Mouse (Mus musculus) liver, embryonic 12.5 days (tissue): ENCODE data around the gene Mlxipl. TPM values are rescaled to one million over a fixed set of nuclear protein-coding genes. Genes with fewer than 3 reads are reported as not detected.
A peak's percentile ranks its signal among the peaks of the same experiment; 100 is the strongest.

Experiments
- ATAC-seq: fragments of 200-750 bp; cut with Nextera tagmentation; 2 replicates; pipeline ENCODE4 v1.8.0; 2017; ENCODE audit warnings: moderate number of reproducible peaks, mild to moderate bottlenecking, moderate library complexity
- H3K27ac ChIP-seq: fragments of 300-500 bp; sonication (generic); 2 replicates; pipeline ENCODE4 v1.5.1; 2016; ENCODE audit warnings: mild to moderate bottlenecking
- H3K27me3 ChIP-seq: fragments of 300-500 bp; sonication (generic); replicated peaks from 2 replicates; pipeline ENCODE4 v1.6.1; 2016; ENCODE audit warnings: mild to moderate bottlenecking, moderate library complexity
- H3K36me3 ChIP-seq: fragments of 300-500 bp; sonication (generic); 2 replicates; pipeline ENCODE4 v1.6.1; 2016; ENCODE audit warnings: mild to moderate bottlenecking, moderate library complexity
- H3K4me1 ChIP-seq: fragments of 300-500 bp; sonication (generic); 2 replicates; pipeline ENCODE4 v1.6.1; 2016
- H3K4me2 ChIP-seq: fragments of 300-500 bp; sonication (generic); 2 replicates; pipeline ENCODE4 v1.6.1; 2016; ENCODE audit warnings: mild to moderate bottlenecking, moderate library complexity
- H3K4me3 ChIP-seq: fragments of 300-500 bp; sonication (generic); 2 replicates; pipeline ENCODE4 v1.5.1; 2016; ENCODE audit warnings: mild to moderate bottlenecking, moderate library complexity
- H3K9ac ChIP-seq: fragments of 300-500 bp; sonication (generic); 2 replicates; pipeline ENCODE4 v1.6.1; 2016; ENCODE audit warnings: mild to moderate bottlenecking, moderate library complexity
- H3K9me3 ChIP-seq: fragments of 300-500 bp; sonication (generic); replicated peaks from 2 replicates; pipeline ENCODE4 v1.6.1; 2016; ENCODE audit warnings: mild to moderate bottlenecking, moderate library complexity
- WGBS: fragments of 180-500 bp; shearing (Covaris S2); methylation state at CpG from one replicate; pipeline ENCODE4 v1.1.7; 2016; ENCODE audit not compliant: insufficient replicate concordance; 5-methylcytosine and 5-hydroxymethylcytosine counted together
- polyA plus RNA-seq: library from polyadenylated mRNA; unstranded; fragments of >200 nt; fragmentation: Nextera tagmentation; extraction: Ambion mirVana; gene quantifications from 2 replicates; pipeline ENCODE4 v1.2.1, GENCODE M21; 2016

Gene Mlxipl
- polyA plus RNA-seq, 1 experiment from 2014 or later = 12.2 TPM

DNA sequence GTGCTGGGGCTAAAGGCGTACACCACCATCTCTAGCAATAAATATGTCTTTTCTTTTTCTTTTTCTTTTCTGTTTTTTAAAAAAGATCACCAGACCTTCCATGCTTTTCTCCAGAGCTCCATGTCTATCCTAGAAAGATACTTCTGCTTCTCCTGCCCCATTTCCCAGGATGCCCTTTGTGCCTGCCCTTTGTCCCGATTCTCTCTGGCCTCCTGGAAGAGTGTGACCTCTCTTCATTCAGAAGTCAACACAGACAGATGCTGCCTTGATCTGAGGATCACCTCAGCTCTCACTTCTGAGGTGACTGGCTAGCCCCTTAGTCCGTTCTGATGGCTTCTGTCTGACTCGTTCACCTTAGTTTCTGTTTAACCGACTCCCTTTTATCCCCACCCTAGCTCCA is 9.2 kb upstream of the Mlxipl start:
- Histone ChIP-seq H3K27ac (no peak overlapping the region), H3K9me3 (no peaks in the 10 kb centered on the region), H3K4me2 (no peak overlapping the region), H3K27me3 (peaks cover 72% of the 10 kb centered on the region), H3K4me3 (no peak overlapping the region), H3K4me1 (peaks cover 23% of the 10 kb centered on the region), H3K9ac (no peak overlapping the region), H3K36me3 (no peaks in the 10 kb centered on the region)
- no peak for ATAC-seq
- whole genome bisulfite sequencing = 59% methylated on average over 5 of the region's 5 CpGs

DNA sequence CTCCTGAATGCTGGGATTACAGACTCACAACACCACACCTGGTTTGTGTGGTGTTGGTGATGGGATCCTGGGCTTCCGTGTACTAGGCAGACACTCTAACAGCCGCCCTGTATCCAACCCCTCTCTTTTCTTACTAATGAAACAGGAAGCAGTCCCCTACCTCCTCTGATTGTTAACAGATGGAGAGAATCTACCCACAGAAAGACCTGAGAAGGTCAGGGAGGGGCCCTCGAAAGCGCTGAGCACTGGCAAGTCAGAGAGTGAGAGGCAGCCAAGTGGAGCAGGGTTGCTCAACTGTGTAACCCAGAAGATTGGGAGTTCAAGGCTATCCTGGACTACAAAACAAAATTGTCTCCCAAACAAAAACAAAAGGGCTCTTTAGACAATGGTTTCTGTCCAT is 2.8 kb upstream of the Mlxipl start:
- Histone ChIP-seq H3K27ac (no peak overlapping the region), H3K4me3 (no peak overlapping the region), H3K4me1 (no peaks in the 10 kb centered on the region), H3K4me2 (no peak overlapping the region), H3K27me3 (peaks cover 91% of the 10 kb centered on the region), H3K9ac (no peak overlapping the region), H3K36me3 (no peaks in the 10 kb centered on the region), H3K9me3 (no peaks in the 10 kb centered on the region)
- ATAC-seq = no peak
- 44% methylated on average over 4 of the region's 4 CpGs for WGBS

DNA sequence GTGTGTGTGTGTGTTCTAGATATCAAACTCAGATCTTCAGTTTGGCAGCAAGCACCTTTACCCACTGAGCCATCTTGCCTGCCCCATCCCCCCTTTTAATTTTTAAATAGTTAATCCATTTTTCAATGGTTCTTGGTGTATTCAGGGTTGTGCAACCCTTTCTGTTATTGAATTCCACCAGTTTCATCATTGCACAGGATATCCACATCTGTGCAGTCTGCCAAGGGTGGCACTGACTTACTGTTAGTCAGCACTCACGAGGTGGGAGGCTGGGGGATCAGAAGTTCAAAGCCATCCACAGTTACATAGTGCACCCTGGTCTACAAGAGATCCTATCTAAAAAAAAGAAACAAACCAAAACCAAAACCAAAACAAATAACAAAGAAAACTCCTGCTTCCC is 11.3 kb downstream of the Mlxipl start:
- H3K9ac ChIP-seq = no peak overlapping the region
- no peaks in the 10 kb centered on the region for H3K36me3 ChIP-seq
- H3K4me1 ChIP-seq = no peaks in the 10 kb centered on the region
- 28% methylated on average over 1 of the region's 1 CpGs for WGBS
- H3K27me3 ChIP-seq = peaks cover 55% of the 10 kb centered on the region
- no peak for ATAC-seq
- no peaks in the 10 kb centered on the region for H3K9me3 ChIP-seq
- H3K4me3 ChIP-seq = no peak overlapping the region
- H3K4me2 ChIP-seq = no peak overlapping the region
- no peak overlapping the region for H3K27ac ChIP-seq

DNA sequence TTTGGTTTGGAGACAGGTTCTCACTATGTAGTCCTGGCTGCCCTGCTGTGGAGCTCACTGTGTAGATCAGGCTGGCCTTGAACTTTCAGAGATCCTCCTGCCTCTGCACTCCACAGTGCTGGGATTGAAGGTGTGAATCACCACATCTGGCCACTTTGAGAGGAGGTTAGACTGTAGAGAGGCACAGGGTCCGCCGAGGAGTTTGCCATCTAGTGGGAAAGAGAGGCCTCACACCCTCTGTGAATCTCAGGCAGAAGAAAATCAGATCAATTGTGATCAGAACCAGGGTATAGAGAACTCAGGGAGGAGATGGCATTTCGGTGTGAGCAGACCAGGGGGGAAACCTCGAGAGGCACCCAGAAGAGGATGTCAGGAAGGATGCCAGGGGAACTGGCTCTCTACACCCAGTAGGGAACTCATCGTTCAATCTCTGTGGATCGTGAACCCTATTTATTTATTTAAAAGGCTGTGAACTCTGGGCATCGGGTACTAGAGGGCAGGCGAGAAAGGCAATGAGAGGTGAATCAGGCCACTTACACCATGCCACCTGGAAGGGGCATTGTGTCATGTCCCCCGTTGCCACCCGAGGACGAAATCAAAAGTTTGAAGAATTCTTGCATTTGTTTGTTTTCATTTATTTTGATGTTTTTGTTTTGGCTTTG is 14.4 kb downstream of the Mlxipl start:
- 52% methylated on average over 11 of the region's 11 CpGs for WGBS
- Histone ChIP-seq H3K9ac (no peak overlapping the region), H3K4me1 (peaks cover 20% of the 10 kb centered on the region), H3K4me2 (no peak overlapping the region), H3K27ac (no peak overlapping the region), H3K9me3 (no peaks in the 10 kb centered on the region), H3K27me3 (peaks cover 76% of the 10 kb centered on the region), H3K4me3 (no peak overlapping the region), H3K36me3 (no peaks in the 10 kb centered on the region)
- no peak for ATAC-seq

DNA sequence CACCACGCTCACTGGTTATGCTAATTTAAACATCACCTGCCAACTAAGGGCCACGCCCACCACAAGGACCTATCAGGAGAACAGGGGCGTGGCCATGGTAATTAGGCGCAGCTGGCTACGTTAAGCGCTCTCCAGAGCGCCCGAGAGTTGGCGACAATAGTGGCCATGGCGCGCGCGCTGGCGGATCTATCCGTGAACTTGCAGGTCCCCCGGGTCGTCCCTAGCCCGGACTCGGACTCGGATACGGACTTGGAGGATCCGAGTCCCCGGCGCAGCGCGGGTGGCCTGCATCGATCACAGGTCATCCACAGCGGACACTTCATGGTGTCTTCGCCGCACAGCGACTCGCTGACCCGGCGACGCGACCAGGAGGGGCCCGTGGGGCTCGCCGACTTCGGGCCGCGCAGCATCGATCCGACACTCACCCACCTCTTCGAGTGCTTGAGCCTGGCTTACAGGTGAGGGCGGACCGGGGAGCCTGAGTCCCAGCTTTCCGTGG is 17.1 kb downstream of the Mlxipl start:
- peak overlapping the region; percentile 51 for H3K4me3 ChIP-seq
- peak overlapping the region; percentile 22; the same call in 1 of the 2 replicates for H3K9ac ChIP-seq
- H3K4me1 ChIP-seq = peaks cover 20% of the 10 kb centered on the region
- peaks cover 82% of the 10 kb centered on the region for H3K27me3 ChIP-seq
- no peaks in the 10 kb centered on the region for H3K36me3 ChIP-seq
- 0 out of 2 replicates have a peak overlapping the region, but pooled peaks have one; percentile 51 for H3K27ac ChIP-seq
- WGBS = 1% methylated on average over 48 of the region's 48 CpGs
- peak overlapping the region; percentile 69 for H3K4me2 ChIP-seq
- peak; percentile 78 for ATAC-seq
- H3K9me3 ChIP-seq = no peaks in the 10 kb centered on the region

DNA sequence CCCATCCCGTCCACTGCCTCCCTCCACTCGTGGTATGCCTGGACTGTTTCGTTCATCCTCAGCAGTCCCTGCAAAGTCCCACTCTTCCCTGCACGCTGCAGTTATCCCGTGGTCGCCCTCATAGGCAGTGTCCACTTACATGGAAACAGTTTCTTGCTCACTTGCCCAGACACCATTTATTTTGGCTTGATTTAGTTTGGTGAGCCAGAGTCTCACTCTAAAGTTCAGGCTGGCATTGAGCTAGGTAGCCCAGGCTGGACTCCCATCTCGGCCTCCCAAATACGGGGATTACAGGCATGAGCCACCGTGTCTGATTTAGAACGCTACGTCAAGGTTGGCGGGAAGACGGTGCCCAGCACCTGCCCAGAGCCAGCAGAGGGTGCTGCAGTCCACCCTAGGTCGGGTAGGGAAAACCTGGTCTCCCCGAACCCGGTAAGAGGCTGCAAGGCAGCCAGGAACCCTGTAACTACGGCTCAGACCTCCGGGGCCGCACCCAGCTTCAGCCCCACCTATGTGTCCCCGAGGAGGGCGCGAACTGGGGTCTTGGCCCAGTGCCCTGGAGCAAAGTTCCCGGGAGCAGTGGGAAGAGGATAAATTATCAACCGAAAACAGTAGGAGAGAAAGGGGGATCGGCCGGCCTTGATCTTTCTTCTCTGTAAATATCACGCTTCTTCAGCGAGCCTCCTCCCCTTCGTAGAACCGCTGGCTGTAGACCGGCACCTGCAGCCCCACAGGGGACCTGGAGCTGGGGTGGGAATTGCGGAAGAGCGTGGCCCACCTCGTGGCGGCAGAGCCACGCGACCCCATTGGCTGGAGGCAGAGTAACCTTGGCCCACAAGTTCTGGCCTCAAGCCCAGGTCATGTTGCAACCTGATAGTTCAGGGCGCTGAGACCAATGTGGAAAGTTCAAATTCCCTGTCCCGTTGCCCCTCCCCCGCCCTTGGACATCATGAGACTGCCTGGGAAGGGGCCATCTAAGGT is 18.1 kb downstream of the Mlxipl start:
- peak overlapping the region; percentile 69 for H3K4me2 ChIP-seq
- H3K9me3 ChIP-seq = no peaks in the 10 kb centered on the region
- ATAC-seq = peak; percentile 60
- peaks cover 20% of the 10 kb centered on the region for H3K4me1 ChIP-seq
- peak overlapping the region; percentile 51 for H3K27ac ChIP-seq
- H3K36me3 ChIP-seq = no peaks in the 10 kb centered on the region
- H3K4me3 ChIP-seq = peak overlapping the region; percentile 51
- peaks cover 76% of the 10 kb centered on the region for H3K27me3 ChIP-seq
- H3K9ac ChIP-seq = peak overlapping the region; percentile 22
- WGBS = 12% methylated on average over 40 of the region's 40 CpGs

DNA sequence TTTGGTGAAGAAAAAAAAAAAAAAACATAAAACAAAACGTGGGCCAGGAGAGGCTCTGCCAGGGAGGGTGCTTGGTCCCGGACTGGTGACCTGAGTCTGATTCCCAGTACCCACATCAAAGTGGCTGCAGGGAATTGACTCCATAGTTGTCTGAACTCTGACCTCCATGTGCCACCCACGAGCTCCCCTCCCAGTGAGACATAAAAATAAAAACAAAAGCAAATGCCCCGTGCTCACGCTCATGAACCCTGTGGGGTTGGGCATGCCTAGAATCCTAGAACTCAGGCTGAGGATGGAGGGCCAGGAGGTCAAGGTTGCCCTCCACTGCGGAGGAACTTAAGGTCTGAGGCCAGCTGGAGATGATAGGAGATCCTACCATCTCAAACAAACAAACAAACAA is 19.3 kb downstream of the Mlxipl start:
- H3K4me3 ChIP-seq = no peak overlapping the region
- no peak overlapping the region for H3K9ac ChIP-seq
- no peak overlapping the region for H3K27ac ChIP-seq
- no peaks in the 10 kb centered on the region for H3K9me3 ChIP-seq
- ATAC-seq = no peak
- peaks cover 20% of the 10 kb centered on the region for H3K4me1 ChIP-seq
- H3K36me3 ChIP-seq = no peaks in the 10 kb centered on the region
- no peak overlapping the region for H3K4me2 ChIP-seq
- H3K27me3 ChIP-seq = peaks cover 69% of the 10 kb centered on the region
- 55% methylated on average over 6 of the region's 6 CpGs for WGBS

DNA sequence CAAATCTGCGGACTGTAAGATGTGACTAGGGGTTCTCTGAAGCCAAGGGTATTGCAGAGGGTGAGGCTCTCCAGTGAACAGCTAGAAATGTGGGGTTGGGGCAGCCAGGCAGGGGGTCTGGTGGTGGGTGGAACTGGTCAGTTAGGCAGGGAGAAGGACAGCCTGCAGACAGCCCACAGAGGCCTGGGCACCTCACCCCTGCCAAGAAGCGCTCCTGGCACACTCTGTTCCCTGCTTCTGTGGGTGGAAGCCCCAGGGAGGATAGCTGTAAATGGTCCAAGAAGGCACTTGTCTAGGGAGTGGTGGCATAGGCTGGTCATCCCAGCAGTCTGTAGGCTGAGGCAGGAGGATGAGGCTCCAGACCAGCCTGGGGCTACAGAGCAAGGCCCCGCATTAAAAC is 19.7 kb downstream of the Mlxipl start:
- H3K4me1 ChIP-seq = peaks cover 20% of the 10 kb centered on the region
- no peak overlapping the region for H3K9ac ChIP-seq
- H3K27ac ChIP-seq = no peak overlapping the region
- ATAC-seq = no peak
- no peak overlapping the region for H3K4me2 ChIP-seq
- WGBS = 63% methylated on average over 3 of the region's 3 CpGs
- H3K9me3 ChIP-seq = no peaks in the 10 kb centered on the region
- peaks cover 67% of the 10 kb centered on the region for H3K27me3 ChIP-seq
- no peak overlapping the region for H3K4me3 ChIP-seq
- H3K36me3 ChIP-seq = no peaks in the 10 kb centered on the region

DNA sequence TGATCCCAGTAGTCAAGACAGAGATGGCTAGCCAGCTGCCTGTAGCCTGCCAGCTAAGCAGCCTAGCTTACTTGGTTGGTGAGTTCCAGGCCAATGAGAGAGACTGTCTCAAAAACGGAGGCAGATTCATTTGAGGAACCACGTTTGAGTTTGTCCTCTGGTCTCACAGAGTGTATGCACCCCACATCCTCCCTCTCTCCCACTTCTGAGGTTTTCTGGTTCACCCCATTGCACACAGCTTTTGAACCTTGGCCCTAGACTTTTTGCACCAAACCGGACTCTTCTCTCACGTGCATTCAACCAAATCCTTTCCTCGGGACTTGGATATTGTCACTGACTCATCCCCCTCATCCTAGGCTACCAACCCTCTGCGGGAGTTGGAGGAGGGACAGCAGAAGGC is 20.3 kb downstream of the Mlxipl start:
- Histone ChIP-seq H3K4me1 (peaks cover 20% of the 10 kb centered on the region), H3K4me2 (no peak overlapping the region), H3K9me3 (no peaks in the 10 kb centered on the region), H3K36me3 (no peaks in the 10 kb centered on the region), H3K4me3 (no peak overlapping the region), H3K27me3 (peaks cover 63% of the 10 kb centered on the region), H3K27ac (no peak overlapping the region), H3K9ac (no peak overlapping the region)
- ATAC-seq = no peak
- 47% methylated on average over 6 of the region's 6 CpGs for WGBS

DNA sequence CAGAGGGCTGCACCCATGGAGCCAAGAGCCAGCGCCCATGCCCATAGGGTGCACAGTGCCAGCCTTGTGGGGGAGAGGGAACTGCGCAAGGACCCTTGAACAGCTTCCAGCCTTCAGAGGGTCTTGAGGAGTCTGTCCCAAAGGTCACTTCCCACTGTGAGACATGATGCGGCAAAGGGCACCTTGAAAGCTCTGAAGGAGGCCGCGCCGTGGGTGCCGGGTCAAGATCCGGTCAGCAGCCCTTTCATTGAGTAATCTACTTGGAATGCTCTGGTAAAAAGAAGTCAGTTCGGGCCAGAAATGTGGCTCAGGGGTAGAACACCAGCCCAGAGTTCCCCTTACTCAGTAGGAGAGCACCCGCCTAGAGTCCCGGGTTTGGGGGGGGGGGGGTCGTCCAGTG is 24.1 kb downstream of the Mlxipl start:
- H3K27ac ChIP-seq = no peak overlapping the region
- H3K27me3 ChIP-seq = peaks cover 36% of the 10 kb centered on the region
- H3K4me2 ChIP-seq = no peak overlapping the region
- peaks cover 7% of the 10 kb centered on the region for H3K4me1 ChIP-seq
- no peaks in the 10 kb centered on the region for H3K9me3 ChIP-seq
- no peak overlapping the region for H3K9ac ChIP-seq
- no peak for ATAC-seq
- WGBS = 78% methylated on average over 12 of the region's 12 CpGs
- no peaks in the 10 kb centered on the region for H3K36me3 ChIP-seq
- no peak overlapping the region for H3K4me3 ChIP-seq

DNA sequence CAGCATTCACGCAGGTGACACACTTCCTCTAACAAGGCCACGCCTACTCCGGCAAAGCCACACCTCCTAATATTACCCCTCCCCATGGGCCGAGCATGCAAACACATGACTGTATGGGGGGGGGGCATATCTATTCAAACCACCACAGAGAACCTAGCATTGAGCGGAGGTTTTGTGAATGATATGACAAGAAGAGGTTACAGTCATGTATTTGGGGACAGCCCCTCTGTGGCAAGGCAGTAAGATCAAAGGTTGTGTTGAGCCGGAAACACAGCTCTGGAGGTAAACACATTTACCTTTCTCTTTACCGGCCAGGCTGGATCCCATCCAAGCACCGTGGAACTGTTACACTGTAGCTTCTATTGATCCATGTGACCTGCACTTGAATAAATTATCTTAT is 25.6 kb downstream of the Mlxipl start:
- Histone ChIP-seq H3K4me3 (no peak overlapping the region), H3K27ac (no peak overlapping the region)
- peak; percentile 31 for ATAC-seq

DNA sequence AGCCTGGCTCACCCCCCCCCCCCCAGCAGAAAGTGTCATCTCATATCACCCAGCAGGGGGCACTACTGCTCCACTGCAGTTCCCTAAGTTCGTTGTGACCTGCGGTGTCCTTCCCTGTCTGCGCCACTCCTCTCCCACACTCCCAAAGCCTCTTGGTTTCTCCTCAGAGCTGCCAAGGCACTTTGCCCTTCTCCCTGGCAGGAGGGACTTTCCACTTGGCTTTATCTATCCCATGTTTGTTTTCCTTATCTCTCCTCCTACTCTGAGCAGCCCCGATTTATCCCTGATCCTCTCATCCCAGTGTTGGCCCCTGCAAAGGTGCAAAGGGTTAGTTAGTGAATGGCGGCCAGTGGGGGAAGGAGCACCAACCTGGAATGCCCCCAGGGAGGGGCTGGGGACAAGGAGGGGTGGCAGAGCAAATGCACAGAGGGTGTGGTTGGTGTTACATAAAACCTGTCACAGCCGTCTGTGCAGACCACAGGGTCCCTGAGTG is 28.9 kb downstream of the Mlxipl start:
- H3K9me3 ChIP-seq = no peaks in the 10 kb centered on the region
- H3K27me3 ChIP-seq = peaks cover 52% of the 10 kb centered on the region
- 7% methylated on average over 6 of the region's 6 CpGs for WGBS
- no peak overlapping the region for H3K4me3 ChIP-seq
- no peak overlapping the region for H3K27ac ChIP-seq
- H3K4me2 ChIP-seq = no peak overlapping the region
- peaks cover 14% of the 10 kb centered on the region for H3K4me1 ChIP-seq
- no peaks in the 10 kb centered on the region for H3K36me3 ChIP-seq
- peak; percentile 67 for ATAC-seq
- no peak overlapping the region for H3K9ac ChIP-seq

More for the DNA sequence above, 25.6 kb downstream of the Mlxipl start:
- no peak overlapping the region for H3K4me2 ChIP-seq
- WGBS = 59% methylated on average over 8 of the region's 8 CpGs
- H3K27me3 ChIP-seq = peaks cover 31% of the 10 kb centered on the region
- peaks cover 14% of the 10 kb centered on the region for H3K4me1 ChIP-seq
- no peak overlapping the region for H3K9ac ChIP-seq
- H3K9me3 ChIP-seq = no peaks in the 10 kb centered on the region
- no peaks in the 10 kb centered on the region for H3K36me3 ChIP-seq
